Mouse (Mus musculus) ovary, adult 18-20 months (tissue): Measurements from ENCODE around the gene Gmps.

Experiments
- DNase-seq: peaks from one replicate; pipeline ENCODE4 v3.0.0; 2022; ENCODE audit warnings: low spot score, mixed read lengths

The Gmps gene

GRCm38 (mm10) chr3:63975955-63976908 lies at the start of gene Gmps:
Gene Gmps (plus strand): TSS chr3:63976106.
- DNase-seq: peak; percentile 86

- DNase-seq: peak; percentile 86
Observed at GRCm38 (mm10) chr3:63928878-63929859, 46.7 kb upstream of the Gmps start, which contains the start of gene E130311K13Rik. Gene E130311K13Rik (minus strand): TSS chr3:63929472.

- no peak for DNase-seq
Observed at GRCm38 (mm10) chr3:63938928-63939327, 37.0 kb upstream of the Gmps start.

- DNase-seq: no peak
Observed at GRCm38 (mm10) chr3:63941204-63941850, 34.6 kb upstream of the Gmps start.

- no peak for DNase-seq
Observed at GRCm38 (mm10) chr3:63949837-63950236, 26.1 kb upstream of the Gmps start.

- DNase-seq: no peak
Observed at GRCm38 (mm10) chr3:63963421-63964099, 12.3 kb upstream of the Gmps start.

- DNase-seq: peak; percentile 96
Observed at GRCm38 (mm10) chr3:63964100-63964921, 11.6 kb upstream of the Gmps start, which contains the start of gene Slc33a1. Gene Slc33a1 (minus strand): TSS chr3:63964768.

- no peak for DNase-seq
Observed at GRCm38 (mm10) chr3:63964922-63965249, 11.0 kb upstream of the Gmps start.

GRCm38 (mm10) chr3:63965929-63966328 lies 10.0 kb upstream of the Gmps start:
- DNase-seq: no peak

GRCm38 (mm10) chr3:63977895-63978294 lies 2.0 kb downstream of the Gmps start:
- no peak for DNase-seq

GRCm38 (mm10) chr3:63986656-63987055 lies 10.8 kb downstream of the Gmps start:
- no peak for DNase-seq

- DNase-seq: no peak
Observed at GRCm38 (mm10) chr3:63988722-63989440, 13.0 kb downstream of the Gmps start.

- no peak for DNase-seq
Observed at GRCm38 (mm10) chr3:64021436-64021835, 45.5 kb downstream of the Gmps start.

- DNase-seq: no peak
Observed at GRCm38 (mm10) chr3:64021867-64022266, 46.0 kb downstream of the Gmps start.

GRCm38 (mm10) chr3:64029846-64030245 lies 53.9 kb downstream of the Gmps start:
- DNase-seq: no peak

GRCm38 (mm10) chr3:64038136-64038841 lies 62.4 kb downstream of the Gmps start:
- no peak for DNase-seq

- DNase-seq: peak; percentile 73
Observed at GRCm38 (mm10) chr3:64039818-64040784, 64.2 kb downstream of the Gmps start.
